Mouse (Mus musculus) regulatory T cell (primary cell): ENCODE measurements around the gene Usp18.

Experiments
- in situ Hi-C: fragments of 300-600 bp; cut with MboI, MseI; formaldehyde crosslinking; loops from one replicate; pipeline ENCODE4 v1.15.1; 2025; ENCODE audit warnings: high pct_unique_total_duplicates

Gene Usp18

GRCm38 (mm10) chr6:121223001-121223400 lies 22.7 kb upstream of the Usp18 start:
- in situ Hi-C loops = no loop called here

GRCm38 (mm10) chr6:121224067-121224466 lies 21.6 kb upstream of the Usp18 start:
- in situ Hi-C loops = no loop called here

GRCm38 (mm10) chr6:121224993-121225392 lies 20.7 kb upstream of the Usp18 start:
- in situ Hi-C loops = no loop called here

GRCm38 (mm10) chr6:121226043-121226442 lies 19.7 kb upstream of the Usp18 start:
- in situ Hi-C loops = no loop called here

- in situ Hi-C loops = no loop called here
Observed at GRCm38 (mm10) chr6:121226744-121227143, 19.0 kb upstream of the Usp18 start.

- in situ Hi-C loops = no loop called here
Observed at GRCm38 (mm10) chr6:121228421-121228820, 17.3 kb upstream of the Usp18 start.

- in situ Hi-C loops = no loop called here
Observed at GRCm38 (mm10) chr6:121232652-121233051, 13.1 kb upstream of the Usp18 start.

- in situ Hi-C loops = no loop called here
Observed at GRCm38 (mm10) chr6:121236386-121236785, 9.3 kb upstream of the Usp18 start.

GRCm38 (mm10) chr6:121238209-121238608 lies 7.5 kb upstream of the Usp18 start:
- in situ Hi-C loops = no loop called here

- in situ Hi-C loops = loop anchor here (10.0 kb wide), 1 partner anchor 47 kb away; no protein-coding TSS in a partner anchor
Observed at GRCm38 (mm10) chr6:121241780-121242179, 3.9 kb upstream of the Usp18 start.

- in situ Hi-C loops = loop anchor here (10.0 kb wide), 1 partner anchor 48 kb away; no protein-coding TSS in a partner anchor
Observed at GRCm38 (mm10) chr6:121243161-121243560, 2.5 kb upstream of the Usp18 start.

- in situ Hi-C loops = loop anchor here (10.0 kb wide), 1 partner anchor 51 kb away; no protein-coding TSS in a partner anchor
Observed at GRCm38 (mm10) chr6:121246037-121246361, 293 bp downstream of the Usp18 start.

GRCm38 (mm10) chr6:121250406-121250805 lies 4.7 kb downstream of the Usp18 start:
- in situ Hi-C loops = no loop called here

- in situ Hi-C loops = no loop called here
Observed at GRCm38 (mm10) chr6:121251256-121251655, 5.5 kb downstream of the Usp18 start.

- in situ Hi-C loops = no loop called here
Observed at GRCm38 (mm10) chr6:121260548-121260947, 14.8 kb downstream of the Usp18 start.

- in situ Hi-C loops = no loop called here
Observed at GRCm38 (mm10) chr6:121261233-121261632, 15.5 kb downstream of the Usp18 start.

GRCm38 (mm10) chr6:121262004-121262403 lies 16.3 kb downstream of the Usp18 start:
- in situ Hi-C loops = no loop called here

GRCm38 (mm10) chr6:121262496-121262895 lies 16.8 kb downstream of the Usp18 start:
- in situ Hi-C loops = no loop called here

GRCm38 (mm10) chr6:121270156-121270555 lies 24.4 kb downstream of the Usp18 start:
- in situ Hi-C loops = no loop called here

GRCm38 (mm10) chr6:121271707-121272074 lies 26.0 kb downstream of the Usp18 start:
- in situ Hi-C loops = no loop called here

- in situ Hi-C loops = no loop called here
Observed at GRCm38 (mm10) chr6:121272075-121272800, 26.5 kb downstream of the Usp18 start.

GRCm38 (mm10) chr6:121274356-121274755 lies 28.6 kb downstream of the Usp18 start:
- in situ Hi-C loops = no loop called here

- in situ Hi-C loops = no loop called here
Observed at GRCm38 (mm10) chr6:121284132-121284531, 38.4 kb downstream of the Usp18 start.

GRCm38 (mm10) chr6:121299317-121299716 lies 53.6 kb downstream of the Usp18 start:
- in situ Hi-C loops = no loop called here
